Mouse (Mus musculus) liver, postnatal 0 days (tissue): ENCODE results near the gene a.

Experiments used
- CTCF ChIP-seq: sonication (generic); IDR thresholded peaks from 2 replicates; pipeline ENCODE4 v1.5.1; 2016; ENCODE audit warnings: antibody characterized with exemption, low read depth
- EP300 ChIP-seq: IDR thresholded peaks from 2 replicates; pipeline ENCODE4 v1.6.1; 2016; ENCODE audit warnings: antibody characterized with exemption, low read depth, mild to moderate bottlenecking

- TF ChIP-seq CTCF (0 out of 2 replicates have a peak, but pooled peaks have one; percentile 1), EP300 (no peak)
Measured at GRCm38 (mm10) chr2:154892201-154893044, 101.2 kb downstream of the a start, which contains the start of gene Eif2s2.
